Mouse (Mus musculus) C2C12 (cell line): ENCODE measurements at regions not wholly inside any gene's neighbourhood (a gene's known extent, or its start where the extent isn't known, plus 50 kb on each side); places are given as distances from the start of the nearest gene placed in this dataset.

Source experiments
- CEBPB ChIP-seq: IDR thresholded peaks from one replicate; pipeline ENCODE4 v1.6.1; 2011; ENCODE audit warnings: low read depth, mild to moderate bottlenecking, control low read depth, moderate library complexity
- CTCF ChIP-seq: IDR thresholded peaks from one replicate; pipeline ENCODE4 v1.5.1; 2011; ENCODE audit not compliant: control insufficient read depth, insufficient read depth, insufficient read length
- FOSL1 ChIP-seq: IDR thresholded peaks from one replicate; pipeline ENCODE4 v1.8.0; 2011; ENCODE audit warnings: mild to moderate bottlenecking, low read length; ENCODE audit not compliant: poor library complexity, insufficient read depth, severe bottlenecking
- MAX ChIP-seq: IDR thresholded peaks from one replicate; pipeline ENCODE4 v1.6.1; 2011; ENCODE audit warnings: mild to moderate bottlenecking, control low read depth
- MYOD1 ChIP-seq: IDR thresholded peaks from one replicate; pipeline ENCODE4 v1.6.1; 2011; ENCODE audit warnings: low read depth; ENCODE audit not compliant: control insufficient read depth, insufficient read length
- MYOG ChIP-seq: IDR thresholded peaks from one replicate; pipeline ENCODE4 v1.6.1; 2011; ENCODE audit not compliant: control insufficient read depth, insufficient read length; ENCODE audit errors: extremely low read depth
- USF1 ChIP-seq: IDR thresholded peaks from one replicate; pipeline ENCODE4 v1.6.1; 2011; ENCODE audit warnings: low read depth, mild to moderate bottlenecking, control low read depth, moderate library complexity

DNA sequence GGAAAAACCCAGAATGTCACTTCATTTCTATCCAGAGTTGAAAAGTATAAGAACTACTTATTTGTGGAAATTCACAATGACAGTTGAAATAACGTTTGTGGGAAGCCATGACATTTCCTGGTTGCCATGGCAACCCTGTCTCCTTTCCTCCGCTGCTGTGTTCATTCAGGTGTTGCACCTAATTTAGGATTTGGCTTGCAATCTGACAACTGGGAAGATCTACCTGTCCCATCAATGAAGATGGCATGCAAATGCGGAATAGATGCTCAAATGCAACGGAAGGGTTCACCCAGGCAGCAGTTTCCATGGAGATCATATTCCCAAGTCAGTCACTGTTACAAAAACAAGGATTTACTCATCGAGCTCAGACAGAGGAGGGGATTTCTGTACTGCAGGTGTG is 170.7 kb downstream of the Rpap3 start:
- TF ChIP-seq USF1 = no peak
- no peak for TF ChIP-seq CTCF
- no peak for TF ChIP-seq MYOG
- no peak for TF ChIP-seq MYOD1
- no peak for TF ChIP-seq MAX
- TF ChIP-seq CEBPB = no peak
- no peak for TF ChIP-seq FOSL1
